Mouse (Mus musculus) lung, postnatal 10 days (tissue): ENCODE results near the gene 1600014C10Rik.
A peak's percentile ranks its signal among the peaks of the same experiment; 100 is the strongest.

Source experiments
- DNase-seq: peaks from one replicate; pipeline ENCODE4 v3.0.0; 2021

1600014C10Rik gene

GRCm38 (mm10) chr7:38182962-38183687 is at the start of gene 1600014C10Rik:
1600014C10Rik (plus strand) TSS chr7:38183217.
- DNase-seq, result peak; percentile 42

- no peak for DNase-seq
Observed at GRCm38 (mm10) chr7:38134471-38134870, 48.5 kb upstream of the 1600014C10Rik start.

- no peak for DNase-seq
Observed at GRCm38 (mm10) chr7:38140324-38140723, 42.7 kb upstream of the 1600014C10Rik start.

- peak; percentile 86 for DNase-seq
Observed at GRCm38 (mm10) chr7:38141747-38142545, 41.1 kb upstream of the 1600014C10Rik start.

- DNase-seq, result no peak
Observed at GRCm38 (mm10) chr7:38147477-38147876, 35.5 kb upstream of the 1600014C10Rik start.

GRCm38 (mm10) chr7:38151706-38152312 is 31.2 kb upstream of the 1600014C10Rik start:
- no peak for DNase-seq

- DNase-seq, result no peak
Observed at GRCm38 (mm10) chr7:38152571-38152970, 30.4 kb upstream of the 1600014C10Rik start.

- no peak for DNase-seq
Observed at GRCm38 (mm10) chr7:38155829-38156228, 27.2 kb upstream of the 1600014C10Rik start.

GRCm38 (mm10) chr7:38158764-38159458 is 24.1 kb upstream of the 1600014C10Rik start:
- DNase-seq, result no peak

- no peak for DNase-seq
Observed at GRCm38 (mm10) chr7:38161438-38161837, 21.6 kb upstream of the 1600014C10Rik start.

- DNase-seq, result no peak
Observed at GRCm38 (mm10) chr7:38163433-38164050, 19.5 kb upstream of the 1600014C10Rik start.

- DNase-seq, result peak; percentile 20
Observed at GRCm38 (mm10) chr7:38166930-38167645, 15.9 kb upstream of the 1600014C10Rik start.

GRCm38 (mm10) chr7:38167724-38168141 is 15.3 kb upstream of the 1600014C10Rik start:
- peak; percentile 62 for DNase-seq

GRCm38 (mm10) chr7:38173871-38174270 is 9.1 kb upstream of the 1600014C10Rik start:
- DNase-seq, result peak; percentile 48

- DNase-seq, result peak; percentile 25
Observed at GRCm38 (mm10) chr7:38174321-38175148, 8.5 kb upstream of the 1600014C10Rik start.

- no peak for DNase-seq
Observed at GRCm38 (mm10) chr7:38176056-38176455, 7.0 kb upstream of the 1600014C10Rik start.

- DNase-seq, result no peak
Observed at GRCm38 (mm10) chr7:38179896-38180295, 3.1 kb upstream of the 1600014C10Rik start.

- no peak for DNase-seq
Observed at GRCm38 (mm10) chr7:38181366-38181765, 1.7 kb upstream of the 1600014C10Rik start.

- peak; percentile 89 for DNase-seq
Observed at GRCm38 (mm10) chr7:38182596-38182961, 438 bp upstream of the 1600014C10Rik start.

- peak; percentile 86 for DNase-seq
Observed at GRCm38 (mm10) chr7:38183709-38184417, 846 bp downstream of the 1600014C10Rik start.
